Mouse (Mus musculus) cerebellum, adult 18-20 months (tissue): ENCODE data around the gene Zc3h7a.

Experiments used
- DNase-seq, 2 experiments: peaks; one replicate each; pipeline ENCODE4 v3.0.0; 2021

Gene Zc3h7a

DNA sequence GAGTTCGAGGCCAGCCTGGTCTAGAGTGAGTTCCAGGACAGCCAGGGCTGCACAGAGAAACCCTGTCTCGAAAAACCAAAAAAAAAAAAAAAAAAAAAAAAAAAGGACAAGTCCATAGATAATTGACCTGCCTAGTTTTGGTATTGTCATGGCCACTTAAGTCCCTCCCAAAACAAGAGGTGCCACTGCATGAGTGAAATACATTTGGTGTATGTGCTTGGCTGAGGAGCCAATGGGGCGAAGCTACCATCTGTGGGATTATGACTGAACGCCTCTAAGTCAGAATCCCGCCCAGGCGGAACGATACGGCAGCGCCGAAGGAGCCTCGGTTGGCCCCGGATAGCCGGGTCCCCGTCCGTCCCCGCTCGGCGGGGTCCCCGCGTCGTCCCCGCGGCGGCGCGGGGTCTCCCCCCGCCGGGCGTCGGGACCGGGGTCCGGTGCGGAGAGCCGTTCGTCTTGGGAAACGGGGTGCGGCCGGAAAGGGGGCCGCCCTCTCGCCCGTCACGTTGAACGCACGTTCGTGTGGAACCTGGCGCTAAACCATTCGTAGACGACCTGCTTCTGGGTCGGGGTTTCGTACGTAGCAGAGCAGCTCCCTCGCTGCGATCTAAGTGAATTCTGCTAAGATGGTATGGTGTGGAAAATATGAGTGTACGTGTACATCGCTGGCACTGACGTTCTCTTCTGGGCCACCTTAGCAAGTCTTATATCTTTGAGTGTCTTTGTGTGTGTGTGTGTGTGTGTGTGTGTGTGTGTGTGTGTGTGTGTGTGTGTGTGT is 32.3 kb downstream of the Zc3h7a start:
- peak; percentile 98 to 100 for DNase-seq

DNA sequence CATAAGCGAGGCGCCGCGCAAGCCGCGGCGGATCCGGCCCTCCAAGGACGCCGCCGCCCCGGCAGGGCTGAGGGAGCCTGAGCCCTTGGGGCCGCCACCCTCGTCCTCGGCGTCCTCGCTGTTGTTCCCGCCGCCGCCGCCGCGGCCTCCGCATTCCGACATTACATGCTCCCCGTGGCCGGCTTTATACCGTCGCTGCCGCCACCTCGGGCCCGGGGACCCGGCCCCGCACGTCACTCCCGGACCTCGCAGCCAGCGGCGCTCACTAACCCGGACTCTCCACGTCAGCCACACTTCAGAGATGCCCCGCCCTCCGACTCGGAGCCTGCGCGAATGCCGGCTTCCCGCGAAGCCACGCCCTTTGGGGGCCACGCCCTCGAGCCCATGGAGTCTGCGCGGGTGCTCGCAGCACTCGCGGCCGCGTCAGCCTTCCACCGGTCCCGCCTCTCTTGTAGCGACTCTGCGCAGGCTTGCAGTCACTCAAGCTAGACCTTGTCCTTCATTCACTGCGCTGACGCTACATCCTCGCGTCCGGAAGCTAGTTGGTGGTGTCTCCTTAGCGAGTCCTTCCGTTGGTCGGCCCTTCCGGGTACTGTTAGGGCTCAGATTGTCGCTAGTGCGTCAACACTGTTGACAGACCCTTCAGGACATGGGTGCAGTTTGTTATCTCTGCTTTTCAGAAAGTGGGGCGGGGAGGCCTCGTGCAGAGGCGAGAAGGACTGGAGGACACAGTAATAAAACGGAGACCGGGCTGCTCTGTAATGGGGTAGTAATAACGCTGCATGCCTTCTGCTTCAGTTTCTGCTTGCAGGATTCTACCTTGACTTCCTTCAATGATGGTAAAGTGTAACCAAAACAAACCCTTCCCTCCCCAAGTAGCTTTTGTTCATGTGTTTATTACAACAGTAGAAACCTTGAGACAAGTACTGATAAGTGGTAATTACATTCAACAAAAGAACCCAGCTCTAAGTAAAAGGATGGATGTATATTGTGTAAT is 41.5 kb downstream of the Zc3h7a start, which contains the start of gene Txndc11:
Gene Txndc11 (minus strand): TSS at position 303 of the 997 bp plus-strand sequence.
- DNase-seq: peak; percentile 100

DNA sequence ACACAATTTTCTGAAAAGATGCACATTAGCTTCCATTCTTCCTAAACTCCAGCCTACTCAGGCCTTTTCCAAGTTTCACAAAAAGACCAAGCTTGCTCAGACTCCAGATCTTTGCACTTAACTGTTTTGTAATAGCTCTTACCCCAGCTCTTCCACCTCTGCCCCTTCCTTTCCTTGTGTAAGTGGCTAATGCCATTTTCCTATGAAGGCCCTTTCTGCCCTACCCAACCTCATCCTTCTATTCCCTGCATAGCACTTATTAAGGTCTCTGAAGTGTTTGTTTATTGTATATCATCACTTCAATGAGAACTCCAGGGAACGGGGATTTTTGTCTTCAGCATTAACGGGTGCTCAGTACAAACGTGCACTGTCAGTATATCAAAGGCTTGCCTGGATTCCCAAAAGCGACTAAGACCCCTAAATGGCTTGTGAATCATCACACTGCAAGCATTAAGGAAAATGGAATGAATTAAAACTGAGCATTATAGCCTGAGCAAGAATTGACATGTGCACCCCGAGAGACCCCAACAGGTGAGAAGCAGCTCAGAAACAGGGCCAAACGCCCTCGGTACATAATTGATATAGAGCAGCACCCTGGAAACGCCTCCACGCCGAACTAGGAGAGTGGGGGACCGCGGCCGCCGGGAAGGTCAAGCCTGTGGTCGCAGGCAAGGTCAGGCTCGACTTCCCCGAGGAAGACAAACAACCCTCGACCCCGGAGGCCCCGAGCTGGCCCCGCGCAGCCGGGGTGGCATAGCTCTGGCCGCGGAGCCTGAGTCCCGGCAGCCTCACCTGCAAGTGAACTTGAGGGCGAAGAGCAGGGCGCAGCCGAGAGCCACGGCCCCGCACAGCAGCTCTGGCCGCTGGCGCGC is 42.5 kb downstream of the Zc3h7a start:
- DNase-seq: peak in 1 of 2 experiments; percentile 40

DNA sequence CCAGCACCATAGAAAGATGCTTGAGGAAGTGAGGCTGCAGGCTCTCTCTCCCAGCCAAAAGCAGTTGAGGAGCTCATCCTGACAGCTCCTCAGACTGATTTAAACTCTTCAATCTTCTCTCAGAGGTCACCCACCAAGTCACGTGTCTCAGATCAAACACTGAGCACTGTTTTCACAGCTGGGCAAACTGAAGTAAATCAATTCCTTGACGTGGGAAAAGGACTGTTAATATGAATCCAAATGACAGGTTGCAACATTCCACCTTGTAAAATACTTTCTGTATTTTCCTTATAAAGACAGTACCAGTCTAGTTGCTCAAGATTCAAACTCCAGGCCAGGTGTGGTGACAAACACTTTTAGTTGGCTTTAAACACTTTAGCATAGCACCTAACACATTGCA is 43.4 kb downstream of the Zc3h7a start:
- no peak for DNase-seq

DNA sequence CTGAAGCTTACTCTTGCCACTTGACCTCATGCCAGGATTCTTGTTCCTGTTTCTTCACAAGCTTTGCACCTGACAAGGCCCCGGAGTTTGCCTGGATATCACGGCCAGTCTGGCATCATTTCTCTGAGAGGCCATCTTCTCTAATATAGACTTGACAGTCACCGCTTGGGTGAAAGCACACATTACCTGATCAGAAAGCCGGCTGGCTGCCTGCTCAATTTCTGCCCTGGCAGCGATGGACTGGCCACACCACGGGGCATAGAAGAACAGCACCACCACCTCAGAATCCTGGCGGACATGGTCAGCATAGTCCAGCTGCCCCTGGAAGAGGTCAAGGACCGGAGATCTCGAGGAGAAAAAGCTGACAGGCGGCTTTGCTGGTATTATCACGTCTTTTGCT is 47.9 kb downstream of the Zc3h7a start:
- peak; percentile 69 to 72 for DNase-seq

DNA sequence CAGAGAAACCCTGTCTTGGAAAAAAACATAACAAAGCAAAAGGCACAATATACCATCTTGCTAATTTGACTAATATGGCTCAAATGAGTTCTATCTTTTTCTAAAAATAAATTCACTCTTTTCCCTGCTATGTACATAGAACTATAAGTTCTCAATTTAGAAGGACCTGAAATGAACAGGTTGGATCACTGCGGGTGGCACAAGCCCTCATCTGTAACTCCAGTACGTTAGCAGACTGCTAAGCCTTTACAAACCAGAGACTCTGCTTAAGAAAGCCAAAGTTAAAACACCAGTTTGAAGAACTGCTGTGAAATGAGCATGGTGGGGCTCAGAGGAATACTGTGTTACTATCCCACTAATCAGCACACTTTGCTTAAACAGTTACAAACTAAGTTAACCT is 50.8 kb downstream of the Zc3h7a start:
- DNase-seq: peak; percentile 72 to 80

DNA sequence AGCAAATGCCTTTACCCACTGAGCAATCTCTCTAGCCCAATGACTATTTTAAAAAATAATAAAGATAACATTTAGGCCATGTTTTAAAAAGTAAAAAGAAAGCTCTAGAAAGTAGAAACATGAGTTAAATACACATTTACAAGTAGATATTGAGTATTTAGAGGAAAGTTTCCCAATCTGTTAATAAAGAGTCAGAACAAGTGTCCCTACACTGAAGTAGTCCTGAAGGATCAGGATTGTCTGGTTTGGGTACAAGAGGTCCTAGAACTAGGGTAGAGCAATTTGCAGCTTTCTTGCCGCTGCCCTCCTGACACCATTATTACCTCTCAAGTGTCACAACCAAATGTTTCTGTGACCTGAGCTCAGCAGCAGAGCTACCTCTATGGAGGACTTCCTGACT is 52.1 kb downstream of the Zc3h7a start:
- DNase-seq: no peak

DNA sequence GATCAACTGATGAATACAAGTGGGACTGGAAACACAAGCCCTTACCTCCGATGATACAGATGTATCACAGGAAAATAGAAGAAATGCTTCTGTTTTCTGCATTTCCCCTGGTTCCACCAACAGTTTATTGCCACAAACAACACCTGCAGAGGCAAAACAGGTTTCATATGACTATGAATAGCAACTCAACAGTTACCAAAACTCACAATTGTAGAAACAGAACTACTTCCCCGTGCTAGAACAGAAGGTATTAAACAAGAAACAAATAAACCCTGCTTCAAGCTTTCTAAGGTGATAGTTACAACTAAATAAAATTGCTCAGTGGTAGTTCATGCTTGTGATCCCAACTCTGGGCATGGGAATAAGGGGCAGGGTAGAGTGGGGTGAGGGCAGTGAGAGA is 53.6 kb downstream of the Zc3h7a start:
- no peak for DNase-seq

DNA sequence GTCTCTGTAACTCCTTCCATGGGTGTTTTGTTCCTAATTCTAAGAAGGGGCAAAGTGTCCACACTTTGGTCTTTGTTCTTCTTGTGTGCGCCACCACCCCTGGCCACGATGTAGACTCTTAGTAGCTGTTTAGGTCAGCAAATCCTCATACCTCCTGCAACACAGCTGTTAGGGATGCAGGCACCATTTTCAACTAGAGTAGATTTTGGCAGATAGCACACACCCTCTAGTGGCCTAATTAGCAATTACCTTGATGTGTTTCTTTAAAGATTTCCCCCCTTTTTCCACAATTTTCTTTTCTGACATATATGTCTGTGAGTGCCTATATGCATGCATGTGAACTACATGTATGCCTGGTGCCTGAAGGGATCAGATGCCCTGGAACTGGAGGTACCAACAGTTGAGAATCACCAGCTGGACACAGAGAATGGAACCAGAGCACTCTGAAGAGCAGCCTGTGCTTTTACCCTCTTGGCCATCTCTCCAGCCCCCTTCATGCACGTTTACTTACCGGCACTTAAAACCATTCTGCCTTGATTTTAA is 66.9 kb downstream of the Zc3h7a start:
- DNase-seq: peak in 1 of 2 experiments; percentile 32

DNA sequence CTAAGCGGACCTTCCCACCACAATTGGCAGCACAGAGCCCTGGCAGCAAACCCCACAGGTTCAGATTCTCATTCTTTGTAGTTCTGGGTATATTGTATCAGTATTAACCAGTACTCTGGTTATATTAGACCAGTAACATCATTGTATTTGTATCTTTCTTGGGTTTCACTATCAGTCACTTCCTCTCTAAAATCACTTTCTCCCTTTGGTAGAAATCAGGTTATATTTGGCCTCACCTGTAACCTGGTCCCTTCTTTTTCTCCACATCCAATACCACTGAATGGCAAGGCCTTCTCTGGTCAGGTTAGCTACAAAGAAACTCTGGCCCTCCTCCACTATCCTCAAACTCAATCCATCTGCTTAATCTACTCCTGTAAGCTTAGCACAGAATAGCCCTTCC is 71.3 kb downstream of the Zc3h7a start:
- DNase-seq: no peak

DNA sequence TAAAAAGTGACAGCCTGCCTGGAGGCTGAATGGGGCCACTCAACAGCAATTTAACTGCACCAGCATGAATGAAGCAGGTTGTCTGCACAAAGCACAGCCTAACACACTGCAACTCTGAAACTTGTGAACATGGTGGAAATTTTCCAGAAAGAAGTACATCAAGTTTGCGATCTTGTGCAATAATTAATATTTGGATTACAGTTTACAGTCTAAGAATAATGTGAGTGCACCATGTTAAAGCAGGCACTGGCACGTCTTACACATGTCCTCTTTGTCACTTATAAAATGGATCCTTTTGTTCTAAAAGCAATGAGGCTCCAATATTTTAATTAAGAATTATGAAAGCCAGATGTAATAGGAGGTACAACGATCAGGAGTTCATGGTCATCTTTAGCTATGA is 78.9 kb downstream of the Zc3h7a start:
- no peak for DNase-seq

DNA sequence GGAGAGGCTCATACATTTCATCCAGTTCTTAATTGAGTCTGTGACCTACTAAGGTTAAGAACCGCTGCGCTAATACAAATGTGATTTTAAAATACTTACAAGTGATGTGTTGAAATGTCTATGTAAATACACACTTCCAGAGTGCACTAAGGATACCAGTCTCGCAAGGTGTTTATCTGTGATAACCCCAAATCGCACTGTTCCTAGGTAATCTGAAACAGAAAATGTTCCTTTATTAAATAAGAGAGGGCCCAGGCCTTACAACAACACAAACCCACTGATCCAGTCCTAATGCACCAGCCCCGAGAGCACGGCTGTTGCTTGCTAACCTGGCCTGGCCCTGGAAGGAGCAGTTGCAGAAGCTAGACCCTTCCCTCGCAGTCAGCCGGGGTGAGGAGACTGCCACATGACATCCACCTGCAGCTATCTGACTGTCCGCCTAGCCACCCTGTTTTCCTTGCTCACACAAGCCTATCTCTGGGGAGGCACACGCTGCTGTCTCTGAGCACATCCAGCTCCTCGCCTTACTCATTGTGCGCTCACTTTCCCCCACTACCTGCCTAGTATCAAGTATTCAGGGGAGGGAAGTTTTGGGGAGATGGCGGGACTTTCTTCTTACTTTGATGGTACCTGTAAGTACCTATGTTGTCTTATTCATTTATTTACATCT is 82.3 kb downstream of the Zc3h7a start:
- no peak for DNase-seq

DNA sequence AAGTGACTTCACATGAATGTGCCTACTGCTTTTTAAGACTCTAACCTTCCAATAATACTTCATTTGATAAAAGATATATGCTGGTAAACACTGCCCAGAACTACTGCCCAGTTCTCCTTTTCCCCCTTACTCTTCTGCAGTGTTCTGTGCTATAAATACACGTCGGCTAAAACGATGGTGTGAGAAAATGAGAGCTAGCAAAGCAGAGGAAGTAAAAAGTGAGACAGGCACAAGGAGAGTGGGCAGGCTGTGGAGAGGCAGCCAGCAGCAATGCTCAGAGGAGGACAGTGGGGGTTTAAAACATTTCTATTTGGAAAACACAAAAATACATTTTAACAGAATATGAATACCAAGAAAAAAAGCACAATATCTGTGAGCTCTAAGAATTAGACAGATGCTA is 83.7 kb downstream of the Zc3h7a start:
- DNase-seq: no peak

DNA sequence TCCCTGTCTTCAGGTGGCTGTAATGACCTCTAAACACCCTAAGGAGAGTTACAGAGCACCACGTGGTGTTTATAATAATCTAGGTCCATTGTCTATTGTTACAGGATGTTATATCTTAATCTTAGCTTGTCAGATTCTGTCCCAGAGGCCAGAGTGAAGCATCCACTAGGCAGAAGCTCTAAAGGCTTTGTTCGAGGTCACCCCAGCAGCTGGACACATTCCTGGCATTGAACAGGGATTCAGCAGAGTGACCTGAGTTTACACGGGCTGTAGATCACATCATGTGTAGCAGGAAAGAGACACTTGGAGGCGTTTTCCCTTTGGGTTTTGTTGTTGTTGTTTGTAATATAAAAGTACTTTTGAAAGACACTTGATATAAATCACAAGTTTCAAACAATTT is 84.1 kb downstream of the Zc3h7a start:
- DNase-seq: no peak

DNA sequence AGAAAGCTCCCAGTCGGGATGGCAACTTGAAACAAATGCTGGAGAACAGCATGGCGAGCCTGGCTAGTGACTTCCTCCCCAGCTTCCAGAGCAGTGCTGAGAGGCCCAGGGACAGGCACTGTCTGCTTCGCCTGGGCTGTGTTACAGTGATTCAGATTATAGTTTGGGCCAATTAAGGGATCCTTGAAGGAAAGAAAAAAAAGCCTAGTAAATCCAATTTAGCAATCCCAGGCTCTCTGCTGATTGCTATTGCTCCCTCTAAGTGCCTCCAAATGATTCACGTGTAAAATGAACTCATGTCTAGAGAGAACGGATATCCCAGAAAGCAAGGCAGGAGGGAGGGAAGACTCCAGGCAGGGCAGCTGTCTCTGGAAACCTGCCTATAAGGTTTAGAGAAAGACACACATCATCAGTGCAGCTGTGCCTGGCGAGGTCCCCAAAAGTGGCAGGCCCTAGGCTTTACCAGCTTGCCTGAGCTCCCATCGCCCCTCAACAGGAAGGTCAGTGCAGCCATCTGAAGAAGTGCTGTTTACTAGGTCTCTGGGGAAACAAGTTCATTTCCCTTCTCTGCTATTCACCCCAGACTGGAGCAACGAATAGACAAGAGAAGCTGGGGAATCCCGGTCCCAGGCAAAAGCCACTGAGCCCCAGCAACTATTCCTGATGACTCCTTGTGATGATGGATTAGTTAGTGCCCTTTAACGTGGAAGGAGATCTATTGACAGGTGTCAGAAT is 85.2 kb downstream of the Zc3h7a start:
- DNase-seq: no peak

DNA sequence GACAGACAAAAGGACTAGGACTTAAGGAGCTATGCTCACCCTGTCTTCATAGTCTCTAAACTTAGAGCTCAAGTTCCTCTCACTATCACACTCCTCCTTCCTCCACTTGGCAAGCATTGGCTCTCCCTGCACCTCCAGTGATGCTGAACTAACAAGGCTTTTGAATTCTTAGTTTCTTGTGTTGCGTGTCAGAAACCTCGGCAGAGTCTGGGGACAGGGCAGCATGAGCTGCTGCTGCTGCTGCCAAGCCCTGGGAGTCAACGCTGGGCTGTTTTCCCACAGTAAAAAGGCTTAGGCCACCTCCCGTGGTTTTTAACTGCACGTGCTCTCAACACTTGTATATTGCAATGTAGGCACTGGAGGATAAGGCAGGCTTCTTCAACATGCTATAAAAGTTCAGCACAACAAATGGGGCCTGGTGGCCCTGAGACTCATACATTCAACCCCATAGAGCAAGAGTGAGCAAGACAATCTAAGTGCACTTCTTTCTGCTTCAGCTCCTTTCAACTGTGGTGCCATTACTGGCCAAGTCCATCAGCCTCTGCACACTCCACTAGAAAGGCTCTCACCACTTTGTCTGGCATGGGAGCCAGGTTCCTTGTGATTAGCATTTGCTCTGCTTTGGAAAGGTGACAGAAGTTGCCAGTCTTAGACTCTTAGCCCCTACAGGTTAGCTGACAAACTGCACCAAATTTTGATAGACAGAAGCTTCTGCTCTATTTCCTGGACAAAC is 89.2 kb downstream of the Zc3h7a start:
- DNase-seq: peak; percentile 29 to 39
